Mouse (Mus musculus): ENCODE measurements at regions not wholly inside any gene's neighbourhood (a gene's known extent, or its start where the extent isn't known, plus 50 kb on each side); places are given as distances from the start of the nearest gene placed in this dataset.
"Not testable (repeated sequence)": the region's sequence is repeated elsewhere in the genome, so short reads cannot be mapped to it uniquely, and the experiment has no call there.

GRCm38 (mm10) chr9:9312274-9312673 lies 73.4 kb upstream of the Arhgap42 start:
- no peak overlapping the region for H3K4me3 ChIP-seq
- H3K9me3 ChIP-seq: no peaks in the 10 kb centered on the region
- no peak overlapping the region for H3K9ac ChIP-seq (replicated peaks)
- no peak overlapping the region for H3K4me2 ChIP-seq (replicated peaks)
- ATAC-seq (replicated peaks): no peak
- no peaks in the 10 kb centered on the region for H3K36me3 ChIP-seq
- no peaks in the 10 kb centered on the region for H3K27me3 ChIP-seq
- H3K4me1 ChIP-seq: no peaks in the 10 kb centered on the region
- no peak overlapping the region for H3K27ac ChIP-seq (replicated peaks)

- H3K27ac ChIP-seq (replicated peaks): no peak overlapping the region
- no peaks in the 10 kb centered on the region for H3K9me3 ChIP-seq
- ATAC-seq (replicated peaks): no peak
- no peaks in the 10 kb centered on the region for H3K4me1 ChIP-seq
- no peak overlapping the region for H3K9ac ChIP-seq (replicated peaks)
- no peaks in the 10 kb centered on the region for H3K36me3 ChIP-seq
- no peak overlapping the region for H3K4me3 ChIP-seq
- H3K4me2 ChIP-seq (replicated peaks): no peak overlapping the region
- 56% methylated on average over 2 of the region's 2 CpGs for WGBS
- no peaks in the 10 kb centered on the region for H3K27me3 ChIP-seq
These were observed 72.8 kb upstream of the Arhgap42 start for GRCm38 (mm10) chr9:9311627-9312265.

- H3K9me3 ChIP-seq; ATAC-seq (replicated peaks); H3K4me1 ChIP-seq; H3K36me3 ChIP-seq; H3K27me3 ChIP-seq; H3K4me2 ChIP-seq (replicated peaks); H3K27ac ChIP-seq (replicated peaks); H3K9ac ChIP-seq (replicated peaks); H3K4me3 ChIP-seq: not testable (repeated sequence)
- WGBS: 81% methylated on average over 6 of the region's 6 CpGs
These were observed 72.2 kb upstream of the Arhgap42 start for GRCm38 (mm10) chr9:9311040-9311583.

GRCm38 (mm10) chr9:9290767-9291166 lies 51.9 kb upstream of the Arhgap42 start:
- no peak overlapping the region for H3K4me3 ChIP-seq
- no peak for ATAC-seq (replicated peaks)
- no peak overlapping the region for H3K9ac ChIP-seq (replicated peaks)
- H3K27me3 ChIP-seq: no peaks in the 10 kb centered on the region
- no peaks in the 10 kb centered on the region for H3K9me3 ChIP-seq
- no peaks in the 10 kb centered on the region for H3K36me3 ChIP-seq
- WGBS: 80% methylated on average over 3 of the region's 3 CpGs
- H3K4me1 ChIP-seq: no peaks in the 10 kb centered on the region
- no peak overlapping the region for H3K27ac ChIP-seq (replicated peaks)
- no peak overlapping the region for H3K4me2 ChIP-seq (replicated peaks)

- Histone ChIP-seq H3K4me3 (no peak overlapping the region), H3K9me3 (no peaks in the 10 kb centered on the region), H3K36me3 (no peaks in the 10 kb centered on the region), H3K4me1 (no peaks in the 10 kb centered on the region), H3K27me3 (no peaks in the 10 kb centered on the region), H3K4me2 (replicated peaks) (no peak overlapping the region), H3K9ac (replicated peaks) (no peak overlapping the region), H3K27ac (replicated peaks) (no peak overlapping the region)
- WGBS: 68% methylated on average over 6 of the region's 6 CpGs
- ATAC-seq (replicated peaks): no peak
These were observed 50.7 kb upstream of the Arhgap42 start for GRCm38 (mm10) chr9:9289570-9289969.

Data from forebrain, embryonic 15.5 days (tissue).